Mouse (Mus musculus): ENCODE data around the gene Zkscan2. TPM values are rescaled to one million over a fixed set of nuclear protein-coding genes. Genes with fewer than 3 reads are reported as not detected.

Gene Zkscan2
- polyA plus RNA-seq, 1 experiment = 29.3 TPM

GRCm38 (mm10) chr7:123431206-123431605 is 69.0 kb downstream of the Zkscan2 start:
- no peak for DNase-seq (ENCODE audit: low read depth)
- TF ChIP-seq POLR2A (IDR thresholded peaks at IDR 0.05; ENCODE audit: borderline replicate concordance, extremely low read depth, insufficient read depth, insufficient read length, poor library complexity, severe bottlenecking) (no peak), CTCF (IDR thresholded peaks at IDR 0.05; ENCODE audit: borderline replicate concordance, extremely low read depth, insufficient read depth, insufficient read length) (no peak)

- no peak for TF ChIP-seq CTCF (IDR thresholded peaks at IDR 0.05; ENCODE audit: borderline replicate concordance, extremely low read depth, insufficient read depth, insufficient read length)
- no peak for TF ChIP-seq POLR2A (IDR thresholded peaks at IDR 0.05; ENCODE audit: borderline replicate concordance, extremely low read depth, insufficient read depth, insufficient read length, poor library complexity, severe bottlenecking)
- no peak for DNase-seq (ENCODE audit: low read depth)
Observed at GRCm38 (mm10) chr7:123430411-123430705, 69.9 kb downstream of the Zkscan2 start.

GRCm38 (mm10) chr7:123429624-123430410 is 70.4 kb downstream of the Zkscan2 start:
- no peak for DNase-seq (ENCODE audit: low read depth)
- TF ChIP-seq CTCF (IDR thresholded peaks at IDR 0.05; ENCODE audit: borderline replicate concordance, extremely low read depth, insufficient read depth, insufficient read length) = no peak
- TF ChIP-seq POLR2A (IDR thresholded peaks at IDR 0.05; ENCODE audit: borderline replicate concordance, extremely low read depth, insufficient read depth, insufficient read length, poor library complexity, severe bottlenecking) = no peak

Other genes starting within 250 kb of the Zkscan2 start
- gene Lcmt1, start 130.7 kb downstream of the Zkscan2 start, polyA plus RNA-seq (2012; rRNA removed) = 68.8 and 70.6 TPM in 2 replicates
- 23.2 and 24.4 TPM in 2 replicates for gene Arhgap17, start 130.5 kb downstream of the Zkscan2 start, polyA plus RNA-seq (2012; rRNA removed)
- not detected in 2 replicates for gene Aqp8, start 38.2 kb downstream of the Zkscan2 start, polyA plus RNA-seq (2012; rRNA removed)

Data from brain, embryonic 14.5 days (tissue).